Mouse (Mus musculus) neural tube, embryonic 15.5 days (tissue): ENCODE measurements around the gene Gm38655. TPM values are rescaled to one million over a fixed set of nuclear protein-coding genes. Genes with fewer than 3 reads are reported as not detected.
A peak's percentile ranks its signal among the peaks of the same experiment; 100 is the strongest.
"Not testable (repeated sequence)": the region's sequence is repeated elsewhere in the genome, so short reads cannot be mapped to it uniquely, and the experiment has no call there.

Source experiments
- ATAC-seq: fragments of 200-750 bp; cut with Nextera tagmentation; 2 replicates; pipeline ENCODE4 v1.8.0; 2017; ENCODE audit warnings: mild to moderate bottlenecking, moderate TSS enrichment, moderate library complexity; ENCODE audit not compliant: low FRiP score
- H3K27ac ChIP-seq: fragments of 300-500 bp; sonication (generic); replicated peaks from 2 replicates; pipeline ENCODE4 v1.5.1; 2015; ENCODE audit warnings: mild to moderate bottlenecking, inconsistent platforms
- H3K27me3 ChIP-seq: fragments of 300-500 bp; sonication (generic); replicated peaks from 2 replicates; pipeline ENCODE4 v1.6.1; 2015; ENCODE audit warnings: inconsistent platforms
- H3K36me3 ChIP-seq: fragments of 300-500 bp; sonication (generic); 2 replicates; pipeline ENCODE4 v1.6.1; 2015; ENCODE audit warnings: inconsistent platforms
- H3K4me1 ChIP-seq: fragments of 300-500 bp; sonication (generic); 2 replicates; pipeline ENCODE4 v1.6.1; 2015; ENCODE audit warnings: inconsistent platforms
- H3K4me2 ChIP-seq: fragments of 300-500 bp; sonication (generic); 2 replicates; pipeline ENCODE4 v1.6.1; 2015; ENCODE audit warnings: inconsistent platforms, mild to moderate bottlenecking, moderate library complexity
- H3K4me3 ChIP-seq: fragments of 300-500 bp; sonication (generic); replicated peaks from 2 replicates; pipeline ENCODE4 v1.5.1; 2015; ENCODE audit warnings: mild to moderate bottlenecking, inconsistent platforms
- H3K9ac ChIP-seq: fragments of 300-500 bp; sonication (generic); replicated peaks from 2 replicates; pipeline ENCODE4 v1.6.1; 2015; ENCODE audit warnings: mild to moderate bottlenecking, inconsistent platforms
- H3K9me3 ChIP-seq: fragments of 300-500 bp; sonication (generic); replicated peaks from 2 replicates; pipeline ENCODE4 v1.6.1; 2016; ENCODE audit warnings: inconsistent platforms
- WGBS: fragments of 180-500 bp; shearing (Covaris S2); methylation state at CpG from one replicate; pipeline ENCODE4 v1.1.7; 2015; ENCODE audit warnings: mixed read lengths; 5-methylcytosine and 5-hydroxymethylcytosine counted together
- polyA plus RNA-seq: library from polyadenylated mRNA; unstranded; fragments of >200 nt; fragmentation: Nextera tagmentation; extraction: Ambion mirVana; gene quantifications from 2 replicates; pipeline ENCODE4 v1.2.1, GENCODE M21; 2015

Gene Gm38655
- polyA plus RNA-seq, 1 experiment from 2014 or later: not detected

- ATAC-seq: no peak
- no peak overlapping the region for H3K4me2 ChIP-seq
- no peak overlapping the region for H3K27ac ChIP-seq
- no peaks in the 10 kb centered on the region for H3K9me3 ChIP-seq
- no peak overlapping the region for H3K9ac ChIP-seq
- no peak overlapping the region for H3K4me3 ChIP-seq
- H3K27me3 ChIP-seq: no peaks in the 10 kb centered on the region
- 61% methylated on average over 6 of the region's 6 CpGs for WGBS
- no peaks in the 10 kb centered on the region for H3K4me1 ChIP-seq
- H3K36me3 ChIP-seq: peaks cover 9% of the 10 kb centered on the region
Measured at GRCm38 (mm10) chr17:25165970-25166671, 9.2 kb downstream of the Gm38655 start.

GRCm38 (mm10) chr17:25164770-25165169, 10.5 kb downstream of the Gm38655 start:
- H3K4me3 ChIP-seq: no peak overlapping the region
- H3K36me3 ChIP-seq: peaks cover 22% of the 10 kb centered on the region
- H3K27ac ChIP-seq: no peak overlapping the region
- no peaks in the 10 kb centered on the region for H3K27me3 ChIP-seq
- H3K9ac ChIP-seq: no peak overlapping the region
- 87% methylated on average over 3 of the region's 3 CpGs for WGBS
- no peak overlapping the region for H3K4me2 ChIP-seq
- H3K4me1 ChIP-seq: no peaks in the 10 kb centered on the region
- ATAC-seq: no peak
- no peaks in the 10 kb centered on the region for H3K9me3 ChIP-seq

GRCm38 (mm10) chr17:25163387-25163786, 11.9 kb downstream of the Gm38655 start:
- no peak for ATAC-seq
- H3K9me3 ChIP-seq: no peaks in the 10 kb centered on the region
- H3K36me3 ChIP-seq: peaks cover 30% of the 10 kb centered on the region
- no peak overlapping the region for H3K4me2 ChIP-seq
- H3K27me3 ChIP-seq: no peaks in the 10 kb centered on the region
- H3K27ac ChIP-seq: no peak overlapping the region
- H3K9ac ChIP-seq: no peak overlapping the region
- 74% methylated on average over 7 of the region's 7 CpGs for WGBS
- no peaks in the 10 kb centered on the region for H3K4me1 ChIP-seq
- no peak overlapping the region for H3K4me3 ChIP-seq

- 80% methylated on average over 1 of the region's 1 CpGs for WGBS
- Histone ChIP-seq H3K4me3 (no peak within 1 kb of the TSS), H3K9ac (no peak within 1 kb of the TSS), H3K36me3 (peaks cover 39% of the 10 kb centered on the region), H3K27ac (no peak within 1 kb of the TSS), H3K9me3 (no peaks in the 10 kb centered on the region), H3K27me3 (no peaks in the 10 kb centered on the region), H3K4me2 (no peak within 1 kb of the TSS), H3K4me1 (no peaks in the 10 kb centered on the region)
- ATAC-seq: no peak
Measured at GRCm38 (mm10) chr17:25162161-25162560, 13.1 kb downstream of the Gm38655 start, which contains the start of gene Ccdc154. Gene Ccdc154 (plus strand): TSS chr17:25162461.

- no peaks in the 10 kb centered on the region for H3K9me3 ChIP-seq
- 72% methylated on average over 4 of the region's 4 CpGs for WGBS
- no peak overlapping the region for H3K9ac ChIP-seq
- H3K27ac ChIP-seq: no peak overlapping the region
- no peak overlapping the region for H3K4me3 ChIP-seq
- no peak overlapping the region for H3K4me2 ChIP-seq
- ATAC-seq: no peak
- H3K4me1 ChIP-seq: peaks cover 20% of the 10 kb centered on the region
- no peaks in the 10 kb centered on the region for H3K27me3 ChIP-seq
- 0 out of 2 replicates have a peak, but pooled peaks cover 9% of the 10 kb centered on the region for H3K36me3 ChIP-seq
Measured at GRCm38 (mm10) chr17:25139960-25140359, 35.3 kb downstream of the Gm38655 start.

- Histone ChIP-seq H3K4me3 (no peak overlapping the region), H3K27ac (no peak overlapping the region), H3K36me3 (0 out of 2 replicates have a peak, but pooled peaks cover 3% of the 10 kb centered on the region), H3K27me3 (no peaks in the 10 kb centered on the region), H3K9ac (no peak overlapping the region), H3K4me2 (no peak overlapping the region), H3K4me1 (peaks cover 30% of the 10 kb centered on the region), H3K9me3 (no peaks in the 10 kb centered on the region)
- no peak for ATAC-seq
- 86% methylated on average over 1 of the region's 1 CpGs for WGBS
Measured at GRCm38 (mm10) chr17:25138803-25139202, 36.5 kb downstream of the Gm38655 start.

GRCm38 (mm10) chr17:25135622-25136021, 39.6 kb downstream of the Gm38655 start:
- Histone ChIP-seq H3K27me3 (no peaks in the 10 kb centered on the region), H3K4me3 (no peak overlapping the region), H3K9me3 (no peaks in the 10 kb centered on the region), H3K4me1 (peaks cover 37% of the 10 kb centered on the region), H3K27ac (no peak overlapping the region), H3K4me2 (no peak overlapping the region), H3K36me3 (no peaks in the 10 kb centered on the region), H3K9ac (0 out of 2 replicates have a peak overlapping the region, but pooled peaks have one; percentile 10)
- WGBS: 92% methylated on average over 6 of the region's 6 CpGs
- ATAC-seq: no peak

GRCm38 (mm10) chr17:25133275-25133698, 42.0 kb downstream of the Gm38655 start, which contains the start of gene Clcn7:
Gene Clcn7 (plus strand): TSS chr17:25133391.
- peaks cover 31% of the 10 kb centered on the region for H3K4me1 ChIP-seq
- peak within 1 kb of the TSS; percentile 75 for H3K9ac ChIP-seq
- peak; percentile 94 for ATAC-seq
- WGBS: under 1% methylated on average over 40 of the region's 40 CpGs
- H3K9me3 ChIP-seq: no peaks in the 10 kb centered on the region
- no peaks in the 10 kb centered on the region for H3K27me3 ChIP-seq
- H3K4me3 ChIP-seq: peak within 1 kb of the TSS; percentile 84
- H3K27ac ChIP-seq: peak within 1 kb of the TSS; percentile 69; the same call in 1 of the 2 replicates
- H3K4me2 ChIP-seq: peak within 1 kb of the TSS; percentile 77
- H3K36me3 ChIP-seq: no peaks in the 10 kb centered on the region

- no peak for ATAC-seq
- no peaks in the 10 kb centered on the region for H3K9me3 ChIP-seq
Measured at GRCm38 (mm10) chr17:25130060-25130459, 45.2 kb downstream of the Gm38655 start.

GRCm38 (mm10) chr17:25127681-25128080, 47.6 kb downstream of the Gm38655 start:
- no peak overlapping the region for H3K9ac ChIP-seq
- H3K36me3 ChIP-seq: no peaks in the 10 kb centered on the region
- no peak overlapping the region for H3K4me3 ChIP-seq
- peaks cover 3% of the 10 kb centered on the region; the same call in 1 of the 2 replicates for H3K27me3 ChIP-seq
- H3K27ac ChIP-seq: no peak overlapping the region
- H3K4me1 ChIP-seq: no peaks in the 10 kb centered on the region
- H3K4me2 ChIP-seq: no peak overlapping the region
- no peak for ATAC-seq
- H3K9me3 ChIP-seq: no peaks in the 10 kb centered on the region
- 79% methylated on average over 9 of the region's 9 CpGs for WGBS

More at GRCm38 (mm10) chr17:25130060-25130459, 45.2 kb downstream of the Gm38655 start:
- 97% methylated on average over 1 of the region's 1 CpGs for WGBS
- Histone ChIP-seq H3K4me3 (no peak overlapping the region), H3K27me3 (no peaks in the 10 kb centered on the region), H3K27ac (no peak overlapping the region), H3K4me1 (peaks cover 16% of the 10 kb centered on the region), H3K9ac (no peak overlapping the region), H3K4me2 (no peak overlapping the region), H3K36me3 (no peaks in the 10 kb centered on the region)

GRCm38 (mm10) chr17:25127079-25127478, 48.2 kb downstream of the Gm38655 start:
- Histone ChIP-seq H3K4me2 (no peak overlapping the region), H3K27ac (no peak overlapping the region), H3K9ac (no peak overlapping the region), H3K36me3 (no peaks in the 10 kb centered on the region), H3K4me1 (no peaks in the 10 kb centered on the region), H3K27me3 (peaks cover 9% of the 10 kb centered on the region; the same call in 1 of the 2 replicates), H3K9me3 (no peaks in the 10 kb centered on the region), H3K4me3 (no peak overlapping the region)
- ATAC-seq: no peak
- WGBS: 52% methylated on average over 8 of the region's 8 CpGs

- not testable (repeated sequence) for H3K27ac ChIP-seq, H3K36me3 ChIP-seq, H3K4me1 ChIP-seq, ATAC-seq, H3K9ac ChIP-seq, H3K4me3 ChIP-seq, H3K4me2 ChIP-seq, H3K9me3 ChIP-seq
- peaks cover 17% of the 10 kb centered on the region; the same call in 1 of the 2 replicates for H3K27me3 ChIP-seq
- WGBS: 80% methylated on average over 3 of the region's 3 CpGs
Measured at GRCm38 (mm10) chr17:25125442-25126060, 49.7 kb downstream of the Gm38655 start.
